Mouse (Mus musculus) neural tube, embryonic 15.5 days (tissue): ENCODE measurements around the gene Kcnj15. TPM values are rescaled to one million over a fixed set of nuclear protein-coding genes. Genes with fewer than 3 reads are reported as not detected.

ENCODE experiments used
- ATAC-seq: fragments of 200-750 bp; cut with Nextera tagmentation; 2 replicates; pipeline ENCODE4 v1.8.0; 2017; ENCODE audit warnings: mild to moderate bottlenecking, moderate TSS enrichment, moderate library complexity; ENCODE audit not compliant: low FRiP score
- H3K27ac ChIP-seq: fragments of 300-500 bp; sonication (generic); replicated peaks from 2 replicates; pipeline ENCODE4 v1.5.1; 2015; ENCODE audit warnings: mild to moderate bottlenecking, inconsistent platforms
- H3K27me3 ChIP-seq: fragments of 300-500 bp; sonication (generic); replicated peaks from 2 replicates; pipeline ENCODE4 v1.6.1; 2015; ENCODE audit warnings: inconsistent platforms
- H3K36me3 ChIP-seq: fragments of 300-500 bp; sonication (generic); 2 replicates; pipeline ENCODE4 v1.6.1; 2015; ENCODE audit warnings: inconsistent platforms
- H3K4me1 ChIP-seq: fragments of 300-500 bp; sonication (generic); 2 replicates; pipeline ENCODE4 v1.6.1; 2015; ENCODE audit warnings: inconsistent platforms
- H3K4me2 ChIP-seq: fragments of 300-500 bp; sonication (generic); 2 replicates; pipeline ENCODE4 v1.6.1; 2015; ENCODE audit warnings: inconsistent platforms, mild to moderate bottlenecking, moderate library complexity
- H3K4me3 ChIP-seq: fragments of 300-500 bp; sonication (generic); replicated peaks from 2 replicates; pipeline ENCODE4 v1.5.1; 2015; ENCODE audit warnings: mild to moderate bottlenecking, inconsistent platforms
- H3K9ac ChIP-seq: fragments of 300-500 bp; sonication (generic); replicated peaks from 2 replicates; pipeline ENCODE4 v1.6.1; 2015; ENCODE audit warnings: mild to moderate bottlenecking, inconsistent platforms
- H3K9me3 ChIP-seq: fragments of 300-500 bp; sonication (generic); replicated peaks from 2 replicates; pipeline ENCODE4 v1.6.1; 2016; ENCODE audit warnings: inconsistent platforms
- WGBS: fragments of 180-500 bp; shearing (Covaris S2); methylation state at CpG from one replicate; pipeline ENCODE4 v1.1.7; 2015; ENCODE audit warnings: mixed read lengths; 5-methylcytosine and 5-hydroxymethylcytosine counted together
- polyA plus RNA-seq: library from polyadenylated mRNA; unstranded; fragments of >200 nt; fragmentation: Nextera tagmentation; extraction: Ambion mirVana; gene quantifications from 2 replicates; pipeline ENCODE4 v1.2.1, GENCODE M21; 2015

Kcnj15 gene
- polyA plus RNA-seq: 0.15 and 1.9 TPM in 2 replicates

DNA sequence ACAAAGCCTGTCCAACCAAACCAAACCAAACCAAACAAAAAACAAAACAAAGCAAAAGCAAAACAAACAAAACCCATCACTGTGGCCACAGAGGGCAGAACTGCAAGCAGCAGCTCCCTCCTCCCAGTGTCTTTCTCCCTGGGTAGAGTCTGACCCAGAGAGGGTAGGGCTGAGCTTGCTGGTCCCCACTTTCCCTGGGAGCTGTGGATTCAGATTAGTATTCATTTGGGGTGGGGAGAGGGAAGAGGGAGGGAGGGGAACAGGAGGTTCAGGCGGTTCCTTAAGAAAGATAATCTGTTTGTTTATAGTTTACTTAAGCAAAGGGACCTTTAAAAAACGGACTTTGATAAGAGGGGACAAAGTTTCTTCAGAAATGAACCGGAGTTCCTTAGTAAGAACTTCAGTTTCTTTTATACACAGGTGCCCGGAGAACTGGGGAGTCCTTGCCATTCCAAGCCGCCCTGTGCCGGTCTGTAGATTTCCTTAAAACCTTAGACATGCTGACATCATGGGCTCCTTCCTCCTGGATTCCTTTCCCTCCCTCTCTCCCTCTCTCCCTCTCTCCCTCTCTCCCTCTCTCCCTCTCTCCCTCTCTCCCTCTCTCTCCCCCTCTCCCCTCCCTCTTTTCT lies at the start of gene Kcnj15:
Gene Kcnj15 (plus strand): TSS at position 293 of the 629 bp plus-strand sequence.
- H3K4me1 ChIP-seq: no peaks in the 10 kb centered on the region
- no peaks in the 10 kb centered on the region for H3K36me3 ChIP-seq
- H3K27ac ChIP-seq: no peak within 1 kb of the TSS
- H3K9ac ChIP-seq: no peak within 1 kb of the TSS
- no peak within 1 kb of the TSS for H3K4me2 ChIP-seq
- 46% methylated on average over 6 of the region's 6 CpGs for WGBS
- H3K4me3 ChIP-seq: no peak within 1 kb of the TSS
- no peaks in the 10 kb centered on the region for H3K27me3 ChIP-seq
- ATAC-seq: no peak
- no peaks in the 10 kb centered on the region for H3K9me3 ChIP-seq

GRCm38 (mm10) chr16:95208243-95208642 lies 49.1 kb upstream of the Kcnj15 start:
- H3K4me1 ChIP-seq: 0 out of 2 replicates have a peak, but pooled peaks cover under 1% of the 10 kb centered on the region
- no peaks in the 10 kb centered on the region for H3K9me3 ChIP-seq
- WGBS: 89% methylated on average over 7 of the region's 7 CpGs
- H3K27ac ChIP-seq: no peak overlapping the region
- ATAC-seq: no peak
- no peak overlapping the region for H3K4me2 ChIP-seq
- no peak overlapping the region for H3K9ac ChIP-seq
- H3K27me3 ChIP-seq: no peaks in the 10 kb centered on the region
- H3K4me3 ChIP-seq: no peak overlapping the region
- H3K36me3 ChIP-seq: no peaks in the 10 kb centered on the region

- no peak overlapping the region for H3K4me3 ChIP-seq
- no peak overlapping the region for H3K4me2 ChIP-seq
- H3K4me1 ChIP-seq: no peaks in the 10 kb centered on the region
- WGBS: 50% methylated on average over 1 of the region's 1 CpGs
- H3K36me3 ChIP-seq: no peaks in the 10 kb centered on the region
- no peaks in the 10 kb centered on the region for H3K27me3 ChIP-seq
- H3K9me3 ChIP-seq: no peaks in the 10 kb centered on the region
- H3K27ac ChIP-seq: no peak overlapping the region
- no peak overlapping the region for H3K9ac ChIP-seq
- no peak for ATAC-seq
These were observed 48.3 kb upstream of the Kcnj15 start for GRCm38 (mm10) chr16:95209011-95209466.

GRCm38 (mm10) chr16:95214251-95215197 lies 42.8 kb upstream of the Kcnj15 start:
- WGBS: 81% methylated on average over 7 of the region's 7 CpGs
- no peak for ATAC-seq
- no peaks in the 10 kb centered on the region for H3K4me1 ChIP-seq

GRCm38 (mm10) chr16:95215782-95216181 lies 41.6 kb upstream of the Kcnj15 start:
- H3K4me3 ChIP-seq: no peak overlapping the region
- H3K4me1 ChIP-seq: no peaks in the 10 kb centered on the region
- no peaks in the 10 kb centered on the region for H3K9me3 ChIP-seq
- no peaks in the 10 kb centered on the region for H3K36me3 ChIP-seq
- no peak overlapping the region for H3K4me2 ChIP-seq
- no peak for ATAC-seq
- H3K27ac ChIP-seq: no peak overlapping the region
- H3K27me3 ChIP-seq: no peaks in the 10 kb centered on the region
- WGBS: 70% methylated on average over 9 of the region's 9 CpGs
- no peak overlapping the region for H3K9ac ChIP-seq

More at GRCm38 (mm10) chr16:95214251-95215197, 42.8 kb upstream of the Kcnj15 start:
- Histone ChIP-seq H3K9ac (no peak overlapping the region), H3K4me3 (no peak overlapping the region), H3K36me3 (no peaks in the 10 kb centered on the region), H3K27me3 (no peaks in the 10 kb centered on the region), H3K27ac (no peak overlapping the region), H3K9me3 (no peaks in the 10 kb centered on the region), H3K4me2 (no peak overlapping the region)

GRCm38 (mm10) chr16:95216346-95216745 lies 41.0 kb upstream of the Kcnj15 start:
- Histone ChIP-seq H3K9me3 (no peaks in the 10 kb centered on the region), H3K9ac (no peak overlapping the region), H3K27ac (no peak overlapping the region), H3K4me3 (no peak overlapping the region), H3K4me1 (no peaks in the 10 kb centered on the region), H3K36me3 (no peaks in the 10 kb centered on the region), H3K4me2 (no peak overlapping the region), H3K27me3 (no peaks in the 10 kb centered on the region)
- WGBS: 92% methylated on average over 7 of the region's 7 CpGs
- no peak for ATAC-seq

DNA sequence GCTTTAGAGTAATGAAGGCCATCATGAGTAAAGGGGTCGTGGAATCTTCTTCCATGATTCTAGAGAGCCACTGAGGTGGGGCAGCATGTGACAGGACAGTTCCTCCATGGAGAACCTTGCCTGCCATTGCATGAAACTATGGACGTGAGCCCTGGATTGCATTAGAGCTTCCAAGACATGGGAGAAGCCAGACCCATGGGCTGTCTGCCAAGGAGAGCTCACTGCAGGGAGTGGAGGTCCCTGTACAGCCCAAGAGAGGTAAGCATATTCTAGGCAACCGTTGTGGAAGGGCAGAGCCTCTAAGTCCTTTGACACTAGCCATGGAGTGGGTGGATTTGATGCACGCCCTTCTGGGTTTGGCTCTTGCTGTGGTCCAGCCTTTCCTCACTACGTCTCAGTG lies 40.5 kb upstream of the Kcnj15 start:
- 83% methylated on average over 5 of the region's 5 CpGs for WGBS

GRCm38 (mm10) chr16:95218783-95219182 lies 38.6 kb upstream of the Kcnj15 start:
- no peak overlapping the region for H3K4me3 ChIP-seq
- no peaks in the 10 kb centered on the region for H3K36me3 ChIP-seq
- WGBS: 79% methylated on average over 5 of the region's 5 CpGs
- H3K9ac ChIP-seq: no peak overlapping the region
- no peaks in the 10 kb centered on the region for H3K9me3 ChIP-seq
- H3K27me3 ChIP-seq: no peaks in the 10 kb centered on the region
- H3K4me2 ChIP-seq: no peak overlapping the region
- H3K4me1 ChIP-seq: no peaks in the 10 kb centered on the region
- no peak for ATAC-seq
- H3K27ac ChIP-seq: no peak overlapping the region

More for the DNA sequence above, 40.5 kb upstream of the Kcnj15 start:
- H3K36me3 ChIP-seq: no peaks in the 10 kb centered on the region
- H3K27me3 ChIP-seq: no peaks in the 10 kb centered on the region
- H3K27ac ChIP-seq: no peak overlapping the region
- H3K4me2 ChIP-seq: no peak overlapping the region
- no peak overlapping the region for H3K9ac ChIP-seq
- H3K4me1 ChIP-seq: no peaks in the 10 kb centered on the region
- H3K4me3 ChIP-seq: no peak overlapping the region
- no peaks in the 10 kb centered on the region for H3K9me3 ChIP-seq
- ATAC-seq: no peak

GRCm38 (mm10) chr16:95219459-95219858 lies 37.9 kb upstream of the Kcnj15 start:
- Histone ChIP-seq H3K27me3 (no peaks in the 10 kb centered on the region), H3K4me1 (no peaks in the 10 kb centered on the region), H3K27ac (no peak overlapping the region), H3K9me3 (no peaks in the 10 kb centered on the region), H3K36me3 (no peaks in the 10 kb centered on the region), H3K9ac (no peak overlapping the region), H3K4me2 (no peak overlapping the region), H3K4me3 (no peak overlapping the region)
- ATAC-seq: no peak
- 45% methylated on average over 2 of the region's 2 CpGs for WGBS

- H3K27ac ChIP-seq: no peak overlapping the region
- no peak for ATAC-seq
- 56% methylated on average over 4 of the region's 4 CpGs for WGBS
- no peaks in the 10 kb centered on the region for H3K4me1 ChIP-seq
- H3K4me3 ChIP-seq: no peak overlapping the region
- no peaks in the 10 kb centered on the region for H3K36me3 ChIP-seq
- H3K27me3 ChIP-seq: no peaks in the 10 kb centered on the region
- no peaks in the 10 kb centered on the region for H3K9me3 ChIP-seq
- no peak overlapping the region for H3K9ac ChIP-seq
- no peak overlapping the region for H3K4me2 ChIP-seq
These were observed 36.3 kb upstream of the Kcnj15 start for GRCm38 (mm10) chr16:95221051-95221450.

DNA sequence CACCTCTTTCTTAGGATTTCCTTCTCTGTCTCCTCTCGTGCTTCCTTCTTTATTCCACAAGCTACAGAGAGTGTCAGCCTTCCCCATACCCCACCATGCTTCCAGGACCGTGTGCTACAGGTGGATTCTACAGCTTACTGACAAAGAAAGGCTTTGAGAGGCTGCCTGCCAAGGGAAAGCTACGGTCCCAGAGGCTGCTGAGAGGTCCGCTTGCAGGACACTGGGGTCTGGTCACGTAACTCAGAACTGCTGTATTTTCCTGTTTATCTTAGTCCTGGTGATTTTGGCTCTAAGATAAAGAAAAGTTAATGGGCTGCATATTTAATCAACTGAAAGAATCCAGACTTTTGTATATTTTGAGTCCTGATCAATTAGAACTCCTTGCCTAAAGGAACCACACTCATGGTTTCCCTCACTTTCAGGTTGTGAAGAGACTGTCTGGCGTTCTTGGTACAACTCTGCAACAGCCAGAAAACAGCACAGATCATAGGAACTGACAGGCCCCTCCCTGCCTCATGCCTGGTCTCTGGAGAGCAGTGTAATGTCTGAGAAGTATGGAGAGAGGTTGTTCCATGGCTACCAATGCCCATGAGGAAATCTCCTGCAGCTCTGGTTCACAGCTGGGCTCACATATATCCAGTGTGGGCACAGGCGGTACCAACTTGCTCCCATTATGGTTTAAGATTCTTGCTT lies 35.2 kb upstream of the Kcnj15 start:
- H3K36me3 ChIP-seq: no peaks in the 10 kb centered on the region
- H3K4me1 ChIP-seq: no peaks in the 10 kb centered on the region
- no peaks in the 10 kb centered on the region for H3K27me3 ChIP-seq
- H3K27ac ChIP-seq: no peak overlapping the region
- no peak for ATAC-seq
- 76% methylated on average over 7 of the region's 7 CpGs for WGBS
- H3K9me3 ChIP-seq: no peaks in the 10 kb centered on the region
- no peak overlapping the region for H3K9ac ChIP-seq
- H3K4me2 ChIP-seq: no peak overlapping the region
- no peak overlapping the region for H3K4me3 ChIP-seq
